In genomic region chr9:44378153-44378730, GRCm38 (mm10) we compare ENCODE assay signal across 8 mouse cellular contexts. TPM values are rescaled to one million over a fixed set of nuclear protein-coding genes. Genes with fewer than 3 reads are reported as not detected.
DNase-seq lines count a peak whose midpoint lies in the region; ATAC-seq lines count a peak whose summit lies in the region.

No protein-coding gene starts in this region.

- H3K27ac ChIP-seq in embryonic facial prominence, embryonic 13.5 days, result no peak overlapping the region
- 0 out of 2 replicates have a peak overlapping the region, but pooled peaks have one; percentile 58 for H3K27ac ChIP-seq in limb, embryonic 13.5 days
- peak overlapping the region; percentile 83 for H3K27ac ChIP-seq in stomach, embryonic 15.5 days

- H3K4me1 ChIP-seq in megakaryocyte, embryonic 14.5 days, result peaks cover 53% of the 10 kb centered on the region
- H3K4me1 ChIP-seq in embryonic facial prominence, embryonic 13.5 days, result peaks cover 17% of the 10 kb centered on the region
- peaks cover 18% of the 10 kb centered on the region for H3K4me1 ChIP-seq in limb, embryonic 13.5 days
- H3K4me1 ChIP-seq in stomach, embryonic 15.5 days, result peaks cover 14% of the 10 kb centered on the region; the same call in 1 of the 2 replicates

- peak overlapping the region; percentile 100 for H3K4me3 ChIP-seq in megakaryocyte, embryonic 14.5 days (replicated peaks)
- H3K4me3 ChIP-seq in embryonic facial prominence, embryonic 13.5 days, result peak overlapping the region; percentile 89
- H3K4me3 ChIP-seq in limb, embryonic 13.5 days, result peak overlapping the region; percentile 93
- H3K4me3 ChIP-seq in stomach, embryonic 15.5 days (replicated peaks), result peak overlapping the region; percentile 78

- no peak for DNase-seq in frontal cortex, postnatal 14 days (ENCODE audit: low spot score in 2 of 2)

- WGBS in embryonic facial prominence, embryonic 13.5 days, result 87% methylated on average over 5 of the region's 5 CpGs
- 90% methylated on average over 5 of the region's 5 CpGs for WGBS in limb, embryonic 13.5 days
- 77% methylated on average over 5 of the region's 5 CpGs for WGBS in stomach, embryonic 15.5 days

- no peaks in the 10 kb centered on the region for H3K9me3 ChIP-seq in megakaryocyte, embryonic 14.5 days
- H3K9me3 ChIP-seq in embryonic facial prominence, embryonic 13.5 days, result no peaks in the 10 kb centered on the region
- H3K9me3 ChIP-seq in limb, embryonic 13.5 days, result no peaks in the 10 kb centered on the region
- H3K9me3 ChIP-seq in stomach, embryonic 15.5 days, result no peaks in the 10 kb centered on the region

- peak overlapping the region; percentile 95 for H3K9ac ChIP-seq in embryonic facial prominence, embryonic 13.5 days
- peak overlapping the region; percentile 76 for H3K9ac ChIP-seq in limb, embryonic 13.5 days
- peak overlapping the region; percentile 56; the same call in 1 of the 2 replicates for H3K9ac ChIP-seq in stomach, embryonic 15.5 days

- no peaks in the 10 kb centered on the region for H3K27me3 ChIP-seq in megakaryocyte, embryonic 14.5 days (replicated peaks)
- no peaks in the 10 kb centered on the region for H3K27me3 ChIP-seq in embryonic facial prominence, embryonic 13.5 days
- H3K27me3 ChIP-seq in limb, embryonic 13.5 days, result no peaks in the 10 kb centered on the region
- H3K27me3 ChIP-seq in stomach, embryonic 15.5 days (replicated peaks), result no peaks in the 10 kb centered on the region

- peak overlapping the region; percentile 86 for H3K4me2 ChIP-seq in embryonic facial prominence, embryonic 13.5 days
- H3K4me2 ChIP-seq in limb, embryonic 13.5 days (replicated peaks), result peak overlapping the region; percentile 98
- peak overlapping the region; percentile 66 for H3K4me2 ChIP-seq in stomach, embryonic 15.5 days

- no peak for ATAC-seq in megakaryocyte, adult 5-6 weeks (ENCODE audit: poor library complexity, severe bottlenecking)
- ATAC-seq in embryonic facial prominence, embryonic 13.5 days (ENCODE audit: insufficient number of reproducible peaks, insufficient read depth, low FRiP score, low TSS enrichment, low read depth), result no peak
- no peak for ATAC-seq in limb, embryonic 13.5 days (ENCODE audit: low FRiP score, low read depth)
- ATAC-seq in stomach, embryonic 15.5 days (ENCODE audit: insufficient read depth, low FRiP score, low read depth), result no peak
- ATAC-seq in frontal cortex, adult (ENCODE audit: low TSS enrichment), result no peak
- ATAC-seq in erythroid progenitor cell, adult 5-6 weeks (replicated peaks; ENCODE audit: low FRiP score, poor library complexity, severe bottlenecking), result no peak

- H3K36me3 ChIP-seq in megakaryocyte, embryonic 14.5 days (replicated peaks; ENCODE audit: low read length), result peaks cover 29% of the 10 kb centered on the region
- peaks cover 27% of the 10 kb centered on the region for H3K36me3 ChIP-seq in embryonic facial prominence, embryonic 13.5 days
- H3K36me3 ChIP-seq in limb, embryonic 13.5 days, result peaks cover 27% of the 10 kb centered on the region
- peaks cover 22% of the 10 kb centered on the region for H3K36me3 ChIP-seq in stomach, embryonic 15.5 days

RNA-seq across cellular contexts. Expression of gene Hyou1, which starts 1.0 kb away (rescaled TPM):
- 14.1 and 28.1 TPM in 2 replicates for polyA plus RNA-seq in megakaryocyte, embryonic 14.5 days (2012; ENCODE audit: insufficient read depth, low replicate concordance)
- 27.2 and 29.7 TPM in 2 replicates for total RNA-seq in megakaryocyte, adult 5-6 weeks (2015)
- total RNA-seq in megakaryocyte, adult 5-6 weeks (2017), result 48.3 and 49.7 TPM in 2 replicates
- 30.8 and 31.6 TPM in 2 replicates for polyA plus RNA-seq in embryonic facial prominence, embryonic 13.5 days (2015; fragmentation: Nextera tagmentation; extraction: Ambion mirVana)
- 30.9 and 36.8 TPM in 2 replicates for polyA plus RNA-seq in limb, embryonic 13.5 days (2015; fragmentation: Nextera tagmentation; extraction: Ambion mirVana)
- polyA plus RNA-seq in stomach, embryonic 15.5 days (2015; fragmentation: Nextera tagmentation; extraction: Ambion mirVana), result 30.6 and 36.2 TPM in 2 replicates
- total RNA-seq in erythroid progenitor cell, adult 5-6 weeks (2015; ENCODE audit: low replicate concordance), result 15.1 and 40.0 TPM in 2 replicates
- 25.1 and 34.4 TPM in 2 replicates for total RNA-seq in erythroid progenitor cell, adult 5-6 weeks (2017; ENCODE audit: low replicate concordance)

RNA-seq across cellular contexts. Expression of gene Vps11, which starts 16.8 kb away (rescaled TPM):
- polyA plus RNA-seq in megakaryocyte, embryonic 14.5 days (2012; ENCODE audit: insufficient read depth, low replicate concordance), result 5.8 and 8.3 TPM in 2 replicates
- total RNA-seq in megakaryocyte, adult 5-6 weeks (2015), result 19.2 and 19.4 TPM in 2 replicates
- total RNA-seq in megakaryocyte, adult 5-6 weeks (2017), result 22.7 and 26.8 TPM in 2 replicates
- polyA plus RNA-seq in embryonic facial prominence, embryonic 13.5 days (2015; fragmentation: Nextera tagmentation; extraction: Ambion mirVana), result 27.7 and 28.2 TPM in 2 replicates
- 27.8 and 28.9 TPM in 2 replicates for polyA plus RNA-seq in limb, embryonic 13.5 days (2015; fragmentation: Nextera tagmentation; extraction: Ambion mirVana)
- polyA plus RNA-seq in stomach, embryonic 15.5 days (2015; fragmentation: Nextera tagmentation; extraction: Ambion mirVana), result 25.8 and 26.4 TPM in 2 replicates
- 2.5 and 6.7 TPM in 2 replicates for total RNA-seq in erythroid progenitor cell, adult 5-6 weeks (2015; ENCODE audit: low replicate concordance)
- total RNA-seq in erythroid progenitor cell, adult 5-6 weeks (2017; ENCODE audit: low replicate concordance), result 9.5 and 15.7 TPM in 2 replicates

RNA-seq across cellular contexts. Expression of gene Slc37a4, which starts 18.4 kb away (rescaled TPM):
- polyA plus RNA-seq in megakaryocyte, embryonic 14.5 days (2012; ENCODE audit: insufficient read depth, low replicate concordance), result 10.2 and 10.4 TPM in 2 replicates
- total RNA-seq in megakaryocyte, adult 5-6 weeks (2015), result 19.7 and 23.5 TPM in 2 replicates
- 14.8 and 28.3 TPM in 2 replicates for total RNA-seq in megakaryocyte, adult 5-6 weeks (2017)
- polyA plus RNA-seq in embryonic facial prominence, embryonic 13.5 days (2015; fragmentation: Nextera tagmentation; extraction: Ambion mirVana), result 12.2 and 13.4 TPM in 2 replicates
- polyA plus RNA-seq in limb, embryonic 13.5 days (2015; fragmentation: Nextera tagmentation; extraction: Ambion mirVana), result 11.1 and 11.5 TPM in 2 replicates
- 31.1 and 34.1 TPM in 2 replicates for polyA plus RNA-seq in stomach, embryonic 15.5 days (2015; fragmentation: Nextera tagmentation; extraction: Ambion mirVana)
- 0.72 and 5.0 TPM in 2 replicates for total RNA-seq in erythroid progenitor cell, adult 5-6 weeks (2015; ENCODE audit: low replicate concordance)
- 9.1 and 16.1 TPM in 2 replicates for total RNA-seq in erythroid progenitor cell, adult 5-6 weeks (2017; ENCODE audit: low replicate concordance)

RNA-seq across cellular contexts. Expression of gene Rps25, which starts 28.7 kb away (rescaled TPM):
- 33.9 and 149 TPM in 2 replicates for polyA plus RNA-seq in megakaryocyte, embryonic 14.5 days (2012; ENCODE audit: insufficient read depth, low replicate concordance)
- total RNA-seq in megakaryocyte, adult 5-6 weeks (2015), result 2,100 and 2,121 TPM in 2 replicates
- 1,309 and 1,413 TPM in 2 replicates for total RNA-seq in megakaryocyte, adult 5-6 weeks (2017)
- 2,222 and 2,384 TPM in 2 replicates for polyA plus RNA-seq in embryonic facial prominence, embryonic 13.5 days (2015; fragmentation: Nextera tagmentation; extraction: Ambion mirVana)
- polyA plus RNA-seq in limb, embryonic 13.5 days (2015; fragmentation: Nextera tagmentation; extraction: Ambion mirVana), result 1,961 and 2,001 TPM in 2 replicates
- polyA plus RNA-seq in stomach, embryonic 15.5 days (2015; fragmentation: Nextera tagmentation; extraction: Ambion mirVana), result 1,740 and 2,121 TPM in 2 replicates
- total RNA-seq in erythroid progenitor cell, adult 5-6 weeks (2015; ENCODE audit: low replicate concordance), result 682 and 851 TPM in 2 replicates
- 327 and 425 TPM in 2 replicates for total RNA-seq in erythroid progenitor cell, adult 5-6 weeks (2017; ENCODE audit: low replicate concordance)

RNA-seq across cellular contexts. Expression of gene Trappc4, which starts 29.2 kb away (rescaled TPM):
- polyA plus RNA-seq in megakaryocyte, embryonic 14.5 days (2012; ENCODE audit: insufficient read depth, low replicate concordance), result 10.0 and 29.6 TPM in 2 replicates
- total RNA-seq in megakaryocyte, adult 5-6 weeks (2015), result 91.3 and 95.4 TPM in 2 replicates
- 24.1 and 32.5 TPM in 2 replicates for total RNA-seq in megakaryocyte, adult 5-6 weeks (2017)
- 165 and 174 TPM in 2 replicates for polyA plus RNA-seq in embryonic facial prominence, embryonic 13.5 days (2015; fragmentation: Nextera tagmentation; extraction: Ambion mirVana)
- 160 and 165 TPM in 2 replicates for polyA plus RNA-seq in limb, embryonic 13.5 days (2015; fragmentation: Nextera tagmentation; extraction: Ambion mirVana)
- 115 and 125 TPM in 2 replicates for polyA plus RNA-seq in stomach, embryonic 15.5 days (2015; fragmentation: Nextera tagmentation; extraction: Ambion mirVana)
- total RNA-seq in erythroid progenitor cell, adult 5-6 weeks (2015; ENCODE audit: low replicate concordance), result 19.5 and 34.8 TPM in 2 replicates
- 5.8 and 52.0 TPM in 2 replicates for total RNA-seq in erythroid progenitor cell, adult 5-6 weeks (2017; ENCODE audit: low replicate concordance)
